Mouse (Mus musculus): Measurements from ENCODE around the gene Endov.

The Endov gene

GRCm38 (mm10) chr11:119490861-119491689 lies at the start of gene Endov:
TSS of gene Endov (plus strand) at chr11:119491347.
- peak; percentile 98 for DNase-seq (ENCODE audit: low spot score)

- no peak for DNase-seq (ENCODE audit: low spot score)
Measured at GRCm38 (mm10) chr11:119442199-119442598, 48.9 kb upstream of the Endov start.

GRCm38 (mm10) chr11:119443442-119443841 lies 47.7 kb upstream of the Endov start:
- no peak for DNase-seq (ENCODE audit: low spot score)

GRCm38 (mm10) chr11:119456097-119456496 lies 35.0 kb upstream of the Endov start:
- DNase-seq (ENCODE audit: low spot score): no peak

- DNase-seq (ENCODE audit: low spot score): no peak
Measured at GRCm38 (mm10) chr11:119477876-119478275, 13.3 kb upstream of the Endov start.

- DNase-seq (ENCODE audit: low spot score): no peak
Measured at GRCm38 (mm10) chr11:119491690-119492087, 542 bp downstream of the Endov start.

GRCm38 (mm10) chr11:119492830-119493229 lies 1.7 kb downstream of the Endov start:
- DNase-seq (ENCODE audit: low spot score): no peak

GRCm38 (mm10) chr11:119493516-119493915 lies 2.4 kb downstream of the Endov start:
- DNase-seq (ENCODE audit: low spot score): no peak

GRCm38 (mm10) chr11:119496147-119496546 lies 5.0 kb downstream of the Endov start:
- no peak for DNase-seq (ENCODE audit: low spot score)

- no peak for DNase-seq (ENCODE audit: low spot score)
Measured at GRCm38 (mm10) chr11:119497451-119497850, 6.3 kb downstream of the Endov start.

GRCm38 (mm10) chr11:119499297-119499696 lies 8.2 kb downstream of the Endov start:
- no peak for DNase-seq (ENCODE audit: low spot score)

- no peak for DNase-seq (ENCODE audit: low spot score)
Measured at GRCm38 (mm10) chr11:119500011-119500410, 8.9 kb downstream of the Endov start.

GRCm38 (mm10) chr11:119503675-119504074 lies 12.5 kb downstream of the Endov start:
- DNase-seq (ENCODE audit: low spot score): peak; percentile 28

GRCm38 (mm10) chr11:119506386-119506785 lies 15.2 kb downstream of the Endov start:
- DNase-seq (ENCODE audit: low spot score): no peak

GRCm38 (mm10) chr11:119507772-119508171 lies 16.6 kb downstream of the Endov start:
- DNase-seq (ENCODE audit: low spot score): no peak

GRCm38 (mm10) chr11:119509165-119509776 lies 18.1 kb downstream of the Endov start:
- DNase-seq (ENCODE audit: low spot score): no peak

- DNase-seq (ENCODE audit: low spot score): no peak
Measured at GRCm38 (mm10) chr11:119513038-119513659, 22.0 kb downstream of the Endov start.

GRCm38 (mm10) chr11:119514108-119514860 lies 23.1 kb downstream of the Endov start:
- DNase-seq (ENCODE audit: low spot score): no peak

GRCm38 (mm10) chr11:119514967-119515636 lies 24.0 kb downstream of the Endov start:
- DNase-seq (ENCODE audit: low spot score): no peak

GRCm38 (mm10) chr11:119515823-119516676 lies 24.9 kb downstream of the Endov start:
- DNase-seq (ENCODE audit: low spot score): no peak
